Mouse (Mus musculus) 416B (cell line): ENCODE measurements around the gene Gpr19.

Source experiments
- DNase-seq: peaks from one replicate; pipeline ENCODE4 v3.0.0; 2011; ENCODE audit warnings: low read depth

The Gpr19 gene

DNA sequence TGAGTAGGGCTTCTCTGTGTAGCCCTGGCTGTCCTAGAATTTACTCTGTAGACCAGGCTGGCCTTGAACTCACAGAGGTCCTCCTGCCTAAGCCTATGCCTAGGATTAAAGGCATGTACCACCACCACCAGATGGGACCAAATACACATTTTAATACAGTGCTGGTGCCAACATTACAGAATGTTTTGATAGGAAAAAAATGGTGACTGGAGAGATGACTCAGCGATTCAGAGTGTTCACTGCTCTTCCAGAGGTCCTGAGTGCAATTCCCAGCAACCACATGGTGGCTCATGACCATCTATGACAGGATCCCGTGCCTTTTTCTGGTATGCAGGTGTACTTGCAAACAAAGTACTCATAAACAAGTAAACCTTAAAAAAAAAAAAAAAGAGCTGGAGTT lies 48.9 kb downstream of the Gpr19 start:
- no peak for DNase-seq

DNA sequence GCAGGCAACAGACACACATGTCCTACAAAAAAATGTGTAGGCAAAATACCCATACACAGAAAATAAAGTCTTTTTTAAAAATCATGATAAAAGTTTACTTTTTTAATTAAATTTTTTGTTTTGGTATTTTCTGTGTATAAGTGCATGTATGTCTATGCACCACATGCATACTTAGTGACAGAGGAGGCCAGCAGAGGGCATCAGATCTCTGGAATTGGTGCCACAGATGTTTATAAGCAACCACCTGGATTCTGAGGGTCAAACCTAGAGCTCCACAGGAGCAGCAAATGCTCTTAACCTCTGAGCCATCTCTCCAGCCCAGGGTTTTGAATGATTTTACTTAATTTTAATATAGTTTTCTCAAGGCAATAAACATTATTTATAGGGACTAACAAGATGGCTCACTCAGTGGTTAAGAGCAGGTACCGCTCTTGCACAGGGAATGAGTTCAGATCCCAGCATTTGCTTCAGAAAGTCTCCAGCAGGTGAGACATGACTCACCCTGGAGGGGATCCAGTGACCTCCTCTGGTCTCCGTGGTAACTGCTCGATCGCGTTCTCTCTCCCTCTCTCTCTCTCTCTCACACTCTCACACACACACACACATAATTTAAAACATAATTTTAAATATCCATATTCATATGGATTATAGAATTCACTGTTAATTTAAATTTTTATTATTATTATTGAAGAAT lies 50.0 kb downstream of the Gpr19 start:
- peak; percentile 55 for DNase-seq

- no peak for DNase-seq
Measured at GRCm38 (mm10) chr6:134847550-134847949, 50.8 kb downstream of the Gpr19 start.

GRCm38 (mm10) chr6:134846308-134846707 lies 52.1 kb downstream of the Gpr19 start:
- no peak for DNase-seq

DNA sequence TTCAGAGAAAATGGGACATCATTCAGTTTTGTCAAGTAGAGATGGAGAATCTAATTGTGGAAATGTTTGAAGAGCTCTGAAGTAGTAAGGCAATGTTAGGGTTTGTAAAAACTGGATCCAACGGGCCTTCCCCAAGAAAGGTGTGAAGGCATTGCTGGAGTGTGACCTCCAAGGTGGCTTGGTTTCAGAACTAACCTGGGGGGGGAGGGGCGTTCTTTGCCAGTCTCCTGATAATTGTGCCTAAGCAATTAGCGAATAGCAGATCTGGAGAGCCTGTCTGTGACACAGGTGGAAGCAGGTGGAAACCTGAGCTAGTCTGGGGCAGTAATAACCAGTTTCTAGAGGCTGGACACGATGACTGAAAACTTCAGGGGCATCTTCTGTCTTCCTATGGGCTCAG lies 52.7 kb downstream of the Gpr19 start:
- DNase-seq: no peak

DNA sequence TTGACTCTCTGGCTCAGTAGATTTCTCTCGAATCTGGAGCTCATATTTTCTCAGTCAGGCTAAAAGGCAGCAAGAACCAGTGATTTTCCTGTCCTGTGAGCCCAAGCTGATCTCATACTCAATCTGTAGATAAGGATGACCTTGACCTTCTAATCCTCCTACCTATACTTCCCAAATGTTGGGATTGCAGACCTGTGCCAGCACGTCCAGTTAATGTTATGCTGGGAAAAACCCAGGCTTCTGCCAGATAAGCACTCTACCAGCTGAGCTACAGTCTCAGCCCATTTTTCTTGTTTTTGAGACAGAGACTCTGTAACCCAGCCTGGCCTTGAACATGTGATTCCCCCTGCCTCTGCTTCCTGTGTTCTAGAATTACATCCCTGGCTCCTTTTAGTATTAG lies 58.0 kb downstream of the Gpr19 start:
- DNase-seq: no peak

DNA sequence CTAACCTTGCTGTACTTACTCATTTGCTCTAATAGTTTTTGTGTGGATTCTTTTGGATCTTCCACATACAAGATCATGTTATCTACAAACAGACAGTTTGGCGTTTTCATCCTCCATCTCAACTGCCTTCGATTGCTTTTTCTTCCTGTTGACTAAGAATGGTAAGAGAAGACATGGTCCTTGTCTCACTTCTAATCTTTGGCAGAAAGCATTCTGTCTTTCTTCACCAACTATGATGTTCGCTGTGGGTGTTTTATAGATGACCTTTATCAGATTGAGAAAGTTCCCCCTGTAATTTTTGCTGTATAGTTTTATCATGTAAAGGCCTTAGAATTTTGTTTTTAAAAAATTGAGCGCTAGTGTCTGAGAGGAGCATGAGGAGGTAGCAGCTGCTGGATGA lies 60.3 kb downstream of the Gpr19 start:
- no peak for DNase-seq

GRCm38 (mm10) chr6:134834585-134835251 lies 63.7 kb downstream of the Gpr19 start:
- DNase-seq: no peak

- peak; percentile 35 for DNase-seq
Measured at GRCm38 (mm10) chr6:134830776-134831175, 67.6 kb downstream of the Gpr19 start.

- DNase-seq: peak; percentile 99
Measured at GRCm38 (mm10) chr6:134829786-134830700, 68.3 kb downstream of the Gpr19 start, which contains the start of gene Crebl2. Crebl2 (plus strand) TSS chr6:134830154.

DNA sequence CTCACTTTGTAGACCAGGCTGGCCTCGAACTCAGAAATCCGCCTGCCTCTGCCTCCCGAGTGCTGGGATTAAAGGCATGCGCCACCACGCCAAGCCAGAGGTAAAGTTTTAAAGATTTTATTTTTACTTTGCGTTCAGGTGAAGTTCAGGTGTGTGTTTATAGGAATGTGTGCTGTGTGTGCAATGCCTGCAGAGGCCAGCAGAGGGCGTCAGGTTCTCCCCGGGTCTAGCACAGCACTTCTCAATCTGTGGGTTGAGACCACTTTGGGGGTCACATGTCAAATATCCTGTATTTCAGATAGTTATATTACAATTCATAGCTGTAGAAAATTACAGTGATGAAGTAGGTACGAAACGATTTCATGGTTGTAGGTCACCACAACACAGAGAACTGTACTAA lies 75.5 kb downstream of the Gpr19 start:
- no peak for DNase-seq

- no peak for DNase-seq
Measured at GRCm38 (mm10) chr6:134820411-134820810, 78.0 kb downstream of the Gpr19 start.

GRCm38 (mm10) chr6:134819741-134820140 lies 78.6 kb downstream of the Gpr19 start:
- no peak for DNase-seq
